Mouse (Mus musculus): ENCODE data around the gene Tex33. TPM values are rescaled to one million over a fixed set of nuclear protein-coding genes. Genes with fewer than 3 reads are reported as not detected.
"Not testable (repeated sequence)": the region's sequence is repeated elsewhere in the genome, so short reads cannot be mapped to it uniquely, and the experiment has no call there.

Gene Tex33
- polyA plus RNA-seq, 1 experiment from 2014 or later, result not detected

GRCm38 (mm10) chr15:78351586-78352165 is 44.0 kb downstream of the Tex33 start:
- Histone ChIP-seq H3K9ac (ENCODE audit: low read length) (no peak overlapping the region), H3K4me3 (ENCODE audit: low read length) (no peak overlapping the region), H3K36me3 (ENCODE audit: control insufficient read depth, insufficient read depth) (no peaks in the 10 kb centered on the region), H3K4me2 (ENCODE audit: low read depth, low read length) (no peak overlapping the region), H3K9me3 (replicated peaks; ENCODE audit: control insufficient read depth, low read length) (no peaks in the 10 kb centered on the region), H3K27me3 (ENCODE audit: control insufficient read depth, insufficient read depth, low read length) (no peaks in the 10 kb centered on the region; the same call in 1 of the 2 replicates), H3K4me1 (ENCODE audit: control insufficient read depth, insufficient read depth, low read length) (no peaks in the 10 kb centered on the region), H3K27ac (ENCODE audit: low read length) (no peak overlapping the region)
- ATAC-seq (replicated peaks; ENCODE audit: extremely low read depth, insufficient read depth, low FRiP score), result no peak
- WGBS, result 43% methylated on average over 3 of the region's 3 CpGs

GRCm38 (mm10) chr15:78344567-78344966 is 51.1 kb downstream of the Tex33 start:
- ATAC-seq (replicated peaks; ENCODE audit: extremely low read depth, insufficient read depth, low FRiP score), result no peak
- Histone ChIP-seq H3K9ac (ENCODE audit: low read length) (no peak overlapping the region), H3K4me3 (ENCODE audit: low read length) (no peak overlapping the region), H3K27ac (ENCODE audit: low read length) (no peak overlapping the region), H3K4me2 (ENCODE audit: low read depth, low read length) (no peak overlapping the region), H3K4me1 (ENCODE audit: control insufficient read depth, insufficient read depth, low read length) (no peaks in the 10 kb centered on the region), H3K27me3 (ENCODE audit: control insufficient read depth, insufficient read depth, low read length) (no peaks in the 10 kb centered on the region), H3K9me3 (replicated peaks; ENCODE audit: control insufficient read depth, low read length) (no peaks in the 10 kb centered on the region), H3K36me3 (ENCODE audit: control insufficient read depth, insufficient read depth) (no peaks in the 10 kb centered on the region)
- 93% methylated on average over 3 of the region's 3 CpGs for WGBS

- Histone ChIP-seq H3K9me3 (replicated peaks; ENCODE audit: control insufficient read depth, low read length) (no peaks in the 10 kb centered on the region), H3K27me3 (ENCODE audit: control insufficient read depth, insufficient read depth, low read length) (no peaks in the 10 kb centered on the region), H3K9ac (ENCODE audit: low read length) (no peak overlapping the region), H3K4me2 (ENCODE audit: low read depth, low read length) (no peak overlapping the region), H3K36me3 (ENCODE audit: control insufficient read depth, insufficient read depth) (no peaks in the 10 kb centered on the region), H3K4me3 (ENCODE audit: low read length) (no peak overlapping the region), H3K27ac (ENCODE audit: low read length) (no peak overlapping the region), H3K4me1 (ENCODE audit: control insufficient read depth, insufficient read depth, low read length) (no peaks in the 10 kb centered on the region)
- WGBS, result 11% methylated on average over 1 of the region's 1 CpGs
- no peak for ATAC-seq (replicated peaks; ENCODE audit: extremely low read depth, insufficient read depth, low FRiP score)
Observed at GRCm38 (mm10) chr15:78343683-78344082, 52.0 kb downstream of the Tex33 start.

GRCm38 (mm10) chr15:78340919-78341318 is 54.8 kb downstream of the Tex33 start:
- not testable (repeated sequence) for H3K27ac ChIP-seq (ENCODE audit: low read length); H3K4me1 ChIP-seq (ENCODE audit: control insufficient read depth, insufficient read depth, low read length); H3K9ac ChIP-seq (ENCODE audit: low read length); H3K4me3 ChIP-seq (ENCODE audit: low read length); H3K9me3 ChIP-seq (replicated peaks; ENCODE audit: control insufficient read depth, low read length); H3K4me2 ChIP-seq (ENCODE audit: low read depth, low read length); H3K36me3 ChIP-seq (ENCODE audit: control insufficient read depth, insufficient read depth); H3K27me3 ChIP-seq (ENCODE audit: control insufficient read depth, insufficient read depth, low read length); ATAC-seq (replicated peaks; ENCODE audit: extremely low read depth, insufficient read depth, low FRiP score)
- 76% methylated on average over 6 of the region's 7 CpGs for WGBS

- 31% methylated on average over 7 of the region's 7 CpGs for WGBS
- not testable (repeated sequence) for H3K27ac ChIP-seq (ENCODE audit: low read length); H3K27me3 ChIP-seq (ENCODE audit: control insufficient read depth, insufficient read depth, low read length); H3K4me1 ChIP-seq (ENCODE audit: control insufficient read depth, insufficient read depth, low read length); H3K36me3 ChIP-seq (ENCODE audit: control insufficient read depth, insufficient read depth); H3K4me2 ChIP-seq (ENCODE audit: low read depth, low read length); H3K9me3 ChIP-seq (replicated peaks; ENCODE audit: control insufficient read depth, low read length); H3K4me3 ChIP-seq (ENCODE audit: low read length); H3K9ac ChIP-seq (ENCODE audit: low read length)
- peak; percentile 37; the same call in 1 of the 2 replicates for ATAC-seq (replicated peaks; ENCODE audit: extremely low read depth, insufficient read depth, low FRiP score)
Observed at GRCm38 (mm10) chr15:78339627-78340423, 55.9 kb downstream of the Tex33 start.

- Histone ChIP-seq H3K27me3 (ENCODE audit: control insufficient read depth, insufficient read depth, low read length) (no peaks in the 10 kb centered on the region), H3K4me2 (ENCODE audit: low read depth, low read length) (no peak overlapping the region), H3K9ac (ENCODE audit: low read length) (no peak overlapping the region), H3K4me1 (ENCODE audit: control insufficient read depth, insufficient read depth, low read length) (no peaks in the 10 kb centered on the region), H3K36me3 (ENCODE audit: control insufficient read depth, insufficient read depth) (no peaks in the 10 kb centered on the region), H3K27ac (ENCODE audit: low read length) (no peak overlapping the region), H3K9me3 (replicated peaks; ENCODE audit: control insufficient read depth, low read length) (no peaks in the 10 kb centered on the region), H3K4me3 (ENCODE audit: low read length) (no peak overlapping the region)
- WGBS, result 83% methylated on average over 3 of the region's 3 CpGs
- no peak for ATAC-seq (replicated peaks; ENCODE audit: extremely low read depth, insufficient read depth, low FRiP score)
Observed at GRCm38 (mm10) chr15:78334380-78334779, 61.3 kb downstream of the Tex33 start.

- WGBS, result 60% methylated on average over 6 of the region's 6 CpGs
- H3K27me3 ChIP-seq (ENCODE audit: control insufficient read depth, insufficient read depth, low read length), result no peaks in the 10 kb centered on the region
- H3K4me1 ChIP-seq (ENCODE audit: control insufficient read depth, insufficient read depth, low read length), result no peaks in the 10 kb centered on the region
- no peak overlapping the region for H3K27ac ChIP-seq (ENCODE audit: low read length)
- H3K4me3 ChIP-seq (ENCODE audit: low read length), result no peak overlapping the region
- no peak overlapping the region for H3K9ac ChIP-seq (ENCODE audit: low read length)
- no peak for ATAC-seq (replicated peaks; ENCODE audit: extremely low read depth, insufficient read depth, low FRiP score)
- no peaks in the 10 kb centered on the region for H3K36me3 ChIP-seq (ENCODE audit: control insufficient read depth, insufficient read depth)
- no peaks in the 10 kb centered on the region for H3K9me3 ChIP-seq (replicated peaks; ENCODE audit: control insufficient read depth, low read length)
- H3K4me2 ChIP-seq (ENCODE audit: low read depth, low read length), result no peak overlapping the region
Observed at GRCm38 (mm10) chr15:78332981-78333380, 62.7 kb downstream of the Tex33 start.

- no peak overlapping the region for H3K9ac ChIP-seq (ENCODE audit: low read length)
- ATAC-seq (replicated peaks; ENCODE audit: extremely low read depth, insufficient read depth, low FRiP score), result no peak
- no peaks in the 10 kb centered on the region for H3K4me1 ChIP-seq (ENCODE audit: control insufficient read depth, insufficient read depth, low read length)
- H3K9me3 ChIP-seq (replicated peaks; ENCODE audit: control insufficient read depth, low read length), result no peaks in the 10 kb centered on the region
- H3K36me3 ChIP-seq (ENCODE audit: control insufficient read depth, insufficient read depth), result no peaks in the 10 kb centered on the region
- no peaks in the 10 kb centered on the region for H3K27me3 ChIP-seq (ENCODE audit: control insufficient read depth, insufficient read depth, low read length)
- WGBS, result 51% methylated on average over 5 of the region's 5 CpGs
- no peak overlapping the region for H3K4me2 ChIP-seq (ENCODE audit: low read depth, low read length)
- no peak overlapping the region for H3K4me3 ChIP-seq (ENCODE audit: low read length)
- no peak overlapping the region for H3K27ac ChIP-seq (ENCODE audit: low read length)
Observed at GRCm38 (mm10) chr15:78331523-78332340, 64.0 kb downstream of the Tex33 start.

GRCm38 (mm10) chr15:78330706-78331105 is 65.0 kb downstream of the Tex33 start:
- no peak for ATAC-seq (replicated peaks; ENCODE audit: extremely low read depth, insufficient read depth, low FRiP score)
- Histone ChIP-seq H3K4me3 (ENCODE audit: low read length) (no peak overlapping the region), H3K4me2 (ENCODE audit: low read depth, low read length) (no peak overlapping the region), H3K27ac (ENCODE audit: low read length) (no peak overlapping the region), H3K36me3 (ENCODE audit: control insufficient read depth, insufficient read depth) (no peaks in the 10 kb centered on the region), H3K4me1 (ENCODE audit: control insufficient read depth, insufficient read depth, low read length) (no peaks in the 10 kb centered on the region), H3K9me3 (replicated peaks; ENCODE audit: control insufficient read depth, low read length) (no peaks in the 10 kb centered on the region), H3K27me3 (ENCODE audit: control insufficient read depth, insufficient read depth, low read length) (no peaks in the 10 kb centered on the region), H3K9ac (ENCODE audit: low read length) (no peak overlapping the region)
- WGBS, result 85% methylated on average over 4 of the region's 4 CpGs
